ENCODE assay signal across 23 mouse cellular contexts in genomic region chr7:43944727-43945264, GRCm38 (mm10). TPM values are rescaled to one million over a fixed set of nuclear protein-coding genes. Genes with fewer than 3 reads are reported as not detected.
"Had no signal": no experiment of that assay in that cellular context is flagged by ENCODE, and none has a peak within 500 bp of the region (broad histone marks: within the 10 kb centered on the region; RNA-seq: fewer than 3 reads in every experiment).

No protein-coding gene starts in this region.

- H3K36me3 ChIP-seq: liver, embryonic 12.5 days; midbrain, embryonic 13.5 days; midbrain, embryonic 15.5 days; neural tube, embryonic 12.5 days had no signal

- DNase-seq: lung, embryonic 14.5 days; lung, postnatal 10 days; lung, postnatal 4 days; right cerebral cortex, postnatal 14 days; thymus, adult 18-20 months; thymus, postnatal 14 days; thymus, postnatal 36 days had no signal

- H3K4me1 ChIP-seq: liver, embryonic 12.5 days; megakaryocyte, embryonic 14.5 days; midbrain, embryonic 13.5 days; midbrain, embryonic 15.5 days; neural tube, embryonic 12.5 days had no signal

- H3K9me3 ChIP-seq: liver, embryonic 12.5 days; megakaryocyte, embryonic 14.5 days; midbrain, embryonic 13.5 days; midbrain, embryonic 15.5 days; neural tube, embryonic 12.5 days had no signal

- H3K27ac ChIP-seq: liver, embryonic 12.5 days; liver, embryonic 14.5 days; midbrain, embryonic 13.5 days; midbrain, embryonic 15.5 days; neural tube, embryonic 12.5 days had no signal

- H3K9ac ChIP-seq: liver, embryonic 12.5 days; liver, embryonic 14.5 days; lung, embryonic 14.5 days; midbrain, embryonic 13.5 days; midbrain, embryonic 15.5 days; neural tube, embryonic 12.5 days had no signal

- H3K4me3 ChIP-seq: liver, embryonic 12.5 days; megakaryocyte, embryonic 14.5 days; midbrain, embryonic 13.5 days; midbrain, embryonic 15.5 days; neural tube, embryonic 12.5 days had no signal

- H3K27me3 ChIP-seq: liver, embryonic 12.5 days; megakaryocyte, embryonic 14.5 days; midbrain, embryonic 13.5 days; midbrain, embryonic 15.5 days; neural tube, embryonic 12.5 days had no signal

RNA-seq across cellular contexts. Expression of gene Klk1b8, which starts 5.7 kb away (rescaled TPM):
- total RNA-seq: midbrain, postnatal 0 days; monocyte, adult 5-6 weeks; neutrophil, adult 5-6 weeks had no signal
- polyA plus RNA-seq: liver, embryonic 12.5 days; liver, embryonic 14.5 days; liver, embryonic 16.5 days; lung, embryonic 14.5 days; lung, embryonic 16.5 days; midbrain, embryonic 11.5 days; midbrain, embryonic 13.5 days; midbrain, embryonic 15.5 days; midbrain, postnatal 0 days; neural tube, embryonic 12.5 days; neural tube, embryonic 14.5 days; stomach, embryonic 14.5 days had no signal

RNA-seq across cellular contexts. Expression of gene Klk15, which starts 11.3 kb away (rescaled TPM):
- total RNA-seq: midbrain, postnatal 0 days; monocyte, adult 5-6 weeks; neutrophil, adult 5-6 weeks had no signal
- polyA plus RNA-seq: liver, embryonic 12.5 days; liver, embryonic 14.5 days; liver, embryonic 16.5 days; lung, embryonic 14.5 days; lung, embryonic 16.5 days; midbrain, embryonic 11.5 days; midbrain, embryonic 13.5 days; midbrain, embryonic 15.5 days; midbrain, postnatal 0 days; neural tube, embryonic 12.5 days; neural tube, embryonic 14.5 days; stomach, embryonic 14.5 days; stomach, embryonic 16.5 days; thymus, postnatal 0 days had no signal

RNA-seq across cellular contexts. Expression of gene Klk1b1, which starts 21.8 kb away (rescaled TPM):
- total RNA-seq: midbrain, postnatal 0 days; monocyte, adult 5-6 weeks; neutrophil, adult 5-6 weeks had no signal
- polyA plus RNA-seq: liver, embryonic 12.5 days; liver, embryonic 14.5 days; liver, embryonic 16.5 days; lung, embryonic 14.5 days; lung, embryonic 16.5 days; midbrain, embryonic 11.5 days; midbrain, embryonic 13.5 days; midbrain, embryonic 15.5 days; midbrain, postnatal 0 days; neural tube, embryonic 12.5 days; neural tube, embryonic 14.5 days; stomach, embryonic 14.5 days; stomach, embryonic 16.5 days had no signal

RNA-seq across cellular contexts. Expression of gene Klk1b9, which starts 31.1 kb away (rescaled TPM):
- total RNA-seq: midbrain, postnatal 0 days; monocyte, adult 5-6 weeks; neutrophil, adult 5-6 weeks had no signal
- polyA plus RNA-seq: liver, embryonic 12.5 days; liver, embryonic 14.5 days; liver, embryonic 16.5 days; lung, embryonic 14.5 days; lung, embryonic 16.5 days; midbrain, embryonic 11.5 days; midbrain, embryonic 13.5 days; midbrain, embryonic 15.5 days; midbrain, postnatal 0 days; neural tube, embryonic 12.5 days; neural tube, embryonic 14.5 days; stomach, embryonic 14.5 days; stomach, embryonic 16.5 days had no signal

RNA-seq across cellular contexts. Expression of gene Klk1b11, which starts 50.9 kb away (rescaled TPM):
- total RNA-seq: midbrain, postnatal 0 days; monocyte, adult 5-6 weeks; neutrophil, adult 5-6 weeks had no signal
- polyA plus RNA-seq: liver, embryonic 12.5 days; liver, embryonic 14.5 days; liver, embryonic 16.5 days; lung, embryonic 14.5 days; lung, embryonic 16.5 days; midbrain, embryonic 11.5 days; midbrain, embryonic 13.5 days; midbrain, embryonic 15.5 days; midbrain, postnatal 0 days; neural tube, embryonic 12.5 days; neural tube, embryonic 14.5 days; stomach, embryonic 14.5 days; stomach, embryonic 16.5 days had no signal
